Mouse (Mus musculus) G1E-ER4 (cell line): ENCODE data around the gene Sorcs2. TPM values are rescaled to one million over a fixed set of nuclear protein-coding genes. Genes with fewer than 3 reads are reported as not detected.

Experiments
- GATA1 ChIP-seq: IDR thresholded peaks from one replicate; pipeline ENCODE4 v1.8.0; 2012; ENCODE audit warnings: low read length, inconsistent platforms
- polyA plus RNA-seq: library from polyadenylated mRNA; stranded (reverse); fragments of >175 nt; gene quantifications from 2 replicates; pipeline ENCODE4 v1.2.3, GENCODE M21; 2012

Sorcs2 gene
- polyA plus RNA-seq: not detected in 2 replicates

GRCm38 (mm10) chr5:36397837-36398282 is at the start of gene Sorcs2:
Gene Sorcs2 (minus strand): TSS chr5:36398139.
- no peak for TF ChIP-seq GATA1

DNA sequence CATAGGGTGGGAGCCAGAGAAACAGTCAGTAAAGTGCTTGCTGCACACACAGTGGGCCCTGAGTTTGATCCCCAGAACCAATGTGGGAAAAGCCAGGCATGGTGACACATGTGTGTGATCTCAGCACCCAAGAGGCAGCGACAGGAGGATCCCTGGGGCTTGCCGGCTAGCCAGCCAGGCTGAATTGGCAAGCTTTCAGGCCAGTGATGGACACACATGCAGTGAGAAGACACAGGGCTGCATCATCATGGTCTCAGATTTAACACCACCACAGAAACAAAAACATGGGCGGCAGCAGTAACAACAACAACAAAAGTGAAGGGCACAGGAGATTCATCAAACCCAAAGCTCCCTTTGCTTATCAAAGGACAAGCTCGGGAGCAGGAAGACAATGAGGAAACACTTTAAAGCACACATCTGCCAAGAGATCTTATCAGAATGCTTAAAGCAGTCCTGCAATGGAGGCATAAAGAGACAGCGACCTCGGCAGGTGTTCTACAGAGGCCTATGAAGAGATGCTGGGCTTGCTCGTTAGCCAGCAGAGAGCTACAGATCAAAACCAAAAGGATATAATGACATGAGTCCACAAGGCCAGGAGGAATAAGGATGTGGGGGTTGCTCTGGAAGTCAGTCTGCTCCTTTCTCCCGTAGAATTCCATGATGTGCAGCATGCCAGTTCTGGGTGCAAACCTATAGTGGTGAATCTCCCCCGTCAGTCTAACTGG is 48.4 kb upstream of the Sorcs2 start:
- no peak for TF ChIP-seq GATA1

GRCm38 (mm10) chr5:36445028-36445427 is 47.1 kb upstream of the Sorcs2 start:
- TF ChIP-seq GATA1: no peak

DNA sequence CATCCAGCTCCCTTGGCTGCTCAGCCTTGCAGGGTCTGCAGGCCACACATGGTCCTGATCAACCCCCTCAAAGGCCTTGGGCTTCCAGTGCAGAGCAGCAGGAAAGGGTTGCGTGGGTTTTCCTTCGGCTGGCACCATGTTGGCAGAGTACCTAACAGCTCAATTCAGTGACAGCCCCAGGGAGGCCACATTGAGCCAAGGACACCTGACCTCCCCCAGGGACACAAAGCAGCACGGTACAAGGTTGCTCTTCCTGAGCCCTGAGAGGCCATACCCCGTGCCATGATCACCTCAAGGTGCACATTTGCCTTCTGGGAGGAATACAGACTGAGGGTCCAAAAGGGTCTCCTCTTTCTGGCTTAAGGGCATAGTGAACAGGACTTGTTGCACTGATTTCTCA is 46.7 kb upstream of the Sorcs2 start:
- TF ChIP-seq GATA1: no peak

GRCm38 (mm10) chr5:36440741-36441140 is 42.8 kb upstream of the Sorcs2 start:
- no peak for TF ChIP-seq GATA1

- no peak for TF ChIP-seq GATA1
These were observed 38.9 kb upstream of the Sorcs2 start for GRCm38 (mm10) chr5:36436858-36437257.

DNA sequence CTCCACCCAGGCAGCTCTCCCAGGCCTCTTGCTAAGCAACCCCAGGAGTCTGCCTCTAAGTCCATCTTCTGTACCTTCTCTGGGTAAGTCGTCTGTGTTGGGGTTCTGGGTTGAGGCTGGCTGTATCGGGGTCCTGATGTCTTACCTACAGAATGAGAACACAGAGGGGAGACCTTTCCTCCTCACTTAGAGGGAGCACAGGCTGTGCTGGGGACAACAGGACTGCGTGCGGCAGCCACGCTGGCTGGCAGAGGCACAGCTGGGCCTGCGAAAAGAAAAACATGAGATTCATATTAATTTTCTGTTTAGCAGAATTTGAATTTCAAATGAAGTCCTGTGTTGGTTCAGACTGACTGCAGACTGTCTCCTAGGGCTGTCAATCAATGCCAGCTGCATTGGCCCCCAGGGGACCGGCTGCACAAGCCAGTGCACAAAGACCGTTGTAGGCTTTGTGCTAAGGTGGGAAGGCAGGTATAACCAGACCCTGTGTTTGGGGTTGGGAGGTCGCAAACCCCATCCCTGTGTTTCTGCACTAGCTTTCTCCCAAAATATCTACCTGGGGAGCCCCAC is 36.5 kb upstream of the Sorcs2 start:
- no peak for TF ChIP-seq GATA1

- TF ChIP-seq GATA1: no peak
These were observed 33.8 kb upstream of the Sorcs2 start for GRCm38 (mm10) chr5:36431711-36432110.

GRCm38 (mm10) chr5:36429551-36429950 is 31.6 kb upstream of the Sorcs2 start:
- TF ChIP-seq GATA1: no peak

- no peak for TF ChIP-seq GATA1
These were observed 29.9 kb upstream of the Sorcs2 start for GRCm38 (mm10) chr5:36427831-36428230.

DNA sequence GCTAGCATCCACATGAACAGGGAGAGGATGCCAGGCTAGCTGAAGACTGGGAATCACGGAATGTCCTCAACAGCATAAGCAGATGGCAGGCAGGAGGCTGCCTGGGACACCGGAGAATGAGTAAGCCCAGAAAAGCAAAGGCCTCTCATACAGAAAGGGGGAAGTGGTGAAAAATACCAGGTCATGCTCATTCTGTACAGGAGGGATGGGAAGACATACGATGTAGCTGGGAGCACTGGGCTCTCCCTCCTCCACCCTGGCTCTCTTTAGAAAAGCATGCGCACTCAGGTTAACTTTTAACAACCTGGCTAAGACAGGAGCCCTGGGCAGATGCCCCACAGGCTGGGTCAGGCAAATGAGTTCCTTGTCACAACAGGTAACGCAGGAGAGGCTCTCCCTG is 28.5 kb upstream of the Sorcs2 start:
- no peak for TF ChIP-seq GATA1

DNA sequence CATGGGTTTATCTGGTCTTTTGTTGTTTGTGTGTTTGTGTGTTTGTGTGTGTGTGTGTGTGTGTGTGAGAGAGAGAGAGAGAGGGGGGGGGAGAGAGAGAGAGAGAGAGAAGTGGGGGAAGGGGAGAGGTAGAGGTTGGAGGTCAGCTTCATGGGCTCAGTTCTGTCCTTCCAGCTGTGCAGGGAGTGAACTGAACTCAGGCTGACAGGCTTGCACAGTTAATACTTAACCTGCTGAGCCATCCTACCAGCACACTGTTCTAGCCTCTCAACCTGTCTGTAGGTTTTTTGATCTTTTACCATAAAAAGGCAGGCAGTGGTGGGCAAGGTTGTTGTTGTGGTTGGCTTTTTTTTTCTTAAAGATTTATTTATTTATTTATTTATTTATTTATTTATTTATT is 26.7 kb upstream of the Sorcs2 start:
- TF ChIP-seq GATA1: no peak

DNA sequence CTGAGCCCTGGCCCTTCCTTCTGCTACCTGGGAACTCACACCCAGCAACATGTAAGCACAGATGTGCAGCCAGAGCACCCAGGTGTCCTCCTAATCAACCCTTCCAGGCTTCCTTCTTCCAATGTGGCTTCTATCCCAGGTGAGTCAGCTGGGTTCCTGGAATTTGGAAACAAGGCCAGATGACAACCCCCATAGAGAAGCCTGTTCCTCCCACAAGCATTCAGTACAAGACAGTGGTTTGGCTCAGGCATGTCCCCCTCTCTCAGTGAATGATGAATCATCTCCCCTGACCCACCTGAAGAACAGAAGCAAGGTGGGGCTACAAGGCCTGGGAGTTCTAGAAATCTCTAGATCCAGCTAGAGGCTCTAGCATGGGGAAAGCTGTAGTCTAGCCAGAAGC is 24.8 kb upstream of the Sorcs2 start:
- no peak for TF ChIP-seq GATA1

- no peak for TF ChIP-seq GATA1
These were observed 21.9 kb upstream of the Sorcs2 start for GRCm38 (mm10) chr5:36419861-36420260.

- TF ChIP-seq GATA1: no peak
These were observed 16.9 kb upstream of the Sorcs2 start for GRCm38 (mm10) chr5:36414712-36415331.

DNA sequence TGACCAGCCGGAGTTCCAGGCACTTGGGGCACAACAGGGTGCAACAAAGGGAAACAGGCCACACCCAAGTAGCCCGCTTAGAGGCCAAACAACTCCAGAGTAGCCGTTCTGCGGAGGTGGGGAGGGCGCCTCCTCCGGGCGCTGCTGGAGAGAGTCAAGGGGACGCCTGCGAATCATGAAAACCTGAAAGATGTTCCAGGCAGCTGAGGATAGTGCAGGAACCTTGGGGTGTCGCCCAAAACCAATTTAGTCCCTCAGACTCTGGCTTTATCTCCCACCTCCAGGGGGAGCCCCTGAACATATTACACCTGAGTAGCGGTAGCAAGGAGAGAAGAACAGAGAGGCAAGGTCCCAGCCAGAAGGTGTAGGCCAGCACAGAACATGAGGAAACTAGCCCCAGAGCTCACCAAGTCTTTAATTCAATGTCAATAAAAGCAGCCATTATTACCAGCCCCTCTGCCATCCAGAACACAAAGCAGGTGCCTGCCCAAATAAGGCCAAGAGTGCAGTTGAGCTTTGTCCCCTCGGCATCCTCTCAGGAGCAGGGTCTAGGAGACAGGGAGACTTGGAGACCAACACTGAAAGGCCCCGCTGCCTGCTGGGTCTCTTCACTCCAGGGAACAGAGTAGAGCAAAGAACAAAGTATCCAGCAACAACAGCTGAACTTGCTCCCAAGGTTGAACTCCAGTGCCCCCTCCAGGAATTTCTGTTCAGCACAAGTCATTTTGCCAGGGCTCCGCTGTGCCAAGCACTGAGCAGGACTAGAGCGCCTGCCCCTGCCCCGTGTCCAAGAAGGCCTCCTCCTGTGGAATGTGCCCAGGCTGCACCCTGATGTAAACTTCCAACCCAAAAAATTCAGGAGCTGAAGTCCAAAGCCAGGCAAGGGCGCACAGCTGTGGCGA is 775 bp upstream of the Sorcs2 start:
- TF ChIP-seq GATA1: no peak

DNA sequence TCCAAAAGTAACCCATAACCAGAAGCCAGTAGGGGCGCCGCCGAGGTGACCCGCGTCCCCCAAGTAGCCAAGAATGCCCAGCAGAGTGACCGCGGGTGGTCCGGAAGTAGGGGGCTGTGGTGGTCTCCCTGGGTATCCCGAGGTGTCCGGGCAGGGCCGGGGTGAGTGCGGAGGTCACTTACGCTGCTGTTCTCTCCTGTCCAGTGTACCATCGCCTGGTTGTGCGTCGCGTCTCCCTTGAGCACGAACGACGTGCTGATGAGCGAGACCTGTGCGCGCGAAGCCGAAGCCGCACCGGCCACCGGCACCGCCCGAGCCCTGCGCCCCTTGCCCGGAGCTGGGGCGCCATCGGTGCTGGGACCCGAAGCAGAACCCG is 567 bp downstream of the Sorcs2 start:
- TF ChIP-seq GATA1: no peak
